Mouse (Mus musculus): ENCODE measurements around the gene Syt16.

DNA sequence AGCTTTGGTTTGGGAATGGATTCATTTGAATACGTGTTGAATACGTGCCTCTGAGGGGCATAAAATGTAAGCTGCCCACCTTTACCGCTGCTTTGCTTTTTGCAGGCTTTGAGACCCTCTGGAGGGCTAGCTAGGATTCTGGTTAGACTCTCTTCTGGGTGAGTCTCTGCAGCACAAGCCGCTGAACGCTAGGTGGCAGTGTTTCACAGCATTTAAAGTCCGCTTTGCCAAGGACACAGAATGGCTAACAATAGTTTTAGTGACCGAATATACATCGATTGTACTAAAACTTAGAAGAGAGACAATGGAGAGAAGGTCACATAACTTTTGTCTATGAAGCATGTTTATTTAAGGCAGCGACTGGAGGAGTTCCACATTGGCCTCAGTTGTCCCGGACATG lies 322.9 kb downstream of the Syt16 start:
- TF ChIP-seq CTCF (IDR thresholded peaks at IDR 0.05) = peak; percentile 91
- no peak for TF ChIP-seq EP300 (IDR thresholded peaks at IDR 0.05)

Data from lung, postnatal 0 days (tissue).